Mouse (Mus musculus): Measurements from ENCODE around the gene Olfr441. TPM values are rescaled to one million over a fixed set of nuclear protein-coding genes. Genes with fewer than 3 reads are reported as not detected.

Olfr441 gene
- total and polyA plus RNA-seq, 3 experiments, result not detected

DNA sequence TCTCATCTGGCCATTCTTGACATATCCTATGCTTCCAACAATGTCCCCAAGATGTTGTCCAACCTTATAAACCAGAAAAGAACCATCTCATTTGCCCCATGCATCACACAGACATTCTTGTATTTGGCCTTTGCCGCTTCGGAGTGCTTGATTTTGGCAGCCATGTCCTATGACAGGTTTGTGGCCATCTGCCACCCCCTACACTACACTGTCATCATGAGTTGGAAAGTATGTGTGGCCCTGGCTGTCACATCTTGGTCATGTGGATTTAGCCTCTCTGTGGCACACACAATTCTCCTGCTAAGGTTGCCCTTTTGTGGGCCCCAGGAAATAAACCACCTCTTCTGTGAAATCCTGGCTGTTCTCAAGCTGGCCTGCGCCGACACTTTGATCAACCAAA lies 61.1 kb downstream of the Olfr441 start:
- Histone ChIP-seq H3K79me2 (replicated peaks; ENCODE audit: control insufficient read depth, extremely low read depth, insufficient read depth, poor library complexity, severe bottlenecking) (no peaks in the 10 kb centered on the region), H3K4me1 (ENCODE audit: control insufficient read depth in 1 of 2, insufficient read depth in 2 of 2) (no peaks in the 10 kb centered on the region), H3K27me3 (replicated peaks) (no peaks in the 10 kb centered on the region), H3K4me2 (ENCODE audit: insufficient read depth, low read depth, poor library complexity, severe bottlenecking) (no peak overlapping the region), H3K9ac (ENCODE audit: insufficient read depth, low read depth) (no peak overlapping the region), H3K9me3 (replicated peaks; ENCODE audit: low read length) (no peaks in the 10 kb centered on the region), H3K27ac (ENCODE audit: insufficient read depth, low read depth) (no peak overlapping the region), H3K36me3 (replicated peaks in 1 of 2; ENCODE audit: control insufficient read depth in 1 of 2, insufficient read depth in 1 of 2, low read length in 1 of 2) (no peaks in the 10 kb centered on the region), H3K4me3 (replicated peaks in 1 of 3; ENCODE audit: low read depth in 2 of 3, low read length in 2 of 3, poor library complexity in 1 of 3) (no peak overlapping the region)
- dilution Hi-C loops (cut with MboI; ENCODE audit: extremely low pct_ligation_motif_present, extremely low pct_unique_long_range_greater_than_20kb, low sequenced_read_pairs) (no loop called here), in situ Hi-C loops (cut with MboI; ENCODE audit: low pct_ligation_motif_present, low pct_unique_long_range_greater_than_20kb, low sequenced_read_pairs) (no loop called here)
- TF ChIP-seq MXI1 (IDR thresholded peaks at IDR 0.05; ENCODE audit: low read depth, low read length) (no peak), E2F4 (IDR thresholded peaks at IDR 0.05; ENCODE audit: insufficient replicate concordance, low read depth, low read length) (no peak), ZMIZ1 (IDR thresholded peaks at IDR 0.05; ENCODE audit: low read depth, low read length) (no peak), JUND (conservative IDR thresholded peaks at IDR 0.05; ENCODE audit: low read depth, low read length) (no peak), NELFE (IDR thresholded peaks at IDR 0.05; ENCODE audit: low read depth, low read length) (no peak), MEF2A (IDR thresholded peaks at IDR 0.05; ENCODE audit: borderline replicate concordance, low read depth, low read length) (no peak), EP300 (IDR thresholded peaks at IDR 0.05; ENCODE audit: low read length) (no peak), TBP (conservative IDR thresholded peaks at IDR 0.05; ENCODE audit: low read depth, low read length) (no peak), CHD1 (IDR thresholded peaks at IDR 0.05; ENCODE audit: low read depth, low read length) (no peak)
- DNase-seq (ENCODE audit: extremely low read depth), result no peak

Other genes with a start within 250 kb of the Olfr441 start
- gene Olfr448, start 215.9 kb upstream of the Olfr441 start, total RNA-seq (2012; rRNA removed), result not detected in 2 replicates
- not detected in 2 replicates for gene Olfr448, start 215.9 kb upstream of the Olfr441 start, total RNA-seq (2014; rRNA removed)
- gene Olfr448, start 215.9 kb upstream of the Olfr441 start, polyA plus RNA-seq (2012; ENCODE audit: insufficient read length, low read depth), result not detected in 2 replicates
- gene Olfr447, start 197.5 kb upstream of the Olfr441 start, total RNA-seq (2012; rRNA removed), result not detected in 2 replicates
- not detected in 2 replicates for gene Olfr447, start 197.5 kb upstream of the Olfr441 start, total RNA-seq (2014; rRNA removed)
- not detected in 2 replicates for gene Olfr447, start 197.5 kb upstream of the Olfr441 start, polyA plus RNA-seq (2012; ENCODE audit: insufficient read length, low read depth)
- gene Olfr446, start 185.0 kb upstream of the Olfr441 start, total RNA-seq (2012; rRNA removed), result not detected in 2 replicates
- gene Olfr446, start 185.0 kb upstream of the Olfr441 start, total RNA-seq (2014; rRNA removed), result not detected in 2 replicates
- not detected in 2 replicates for gene Olfr446, start 185.0 kb upstream of the Olfr441 start, polyA plus RNA-seq (2012; ENCODE audit: insufficient read length, low read depth)
- gene Olfr444, start 157.3 kb upstream of the Olfr441 start, total RNA-seq (2012; rRNA removed), result not detected in 2 replicates
- not detected in 2 replicates for gene Olfr444, start 157.3 kb upstream of the Olfr441 start, total RNA-seq (2014; rRNA removed)
- gene Olfr444, start 157.3 kb upstream of the Olfr441 start, polyA plus RNA-seq (2012; ENCODE audit: insufficient read length, low read depth), result not detected in 2 replicates
- gene Olfr237-ps1, start 40.2 kb downstream of the Olfr441 start, total RNA-seq (2012; rRNA removed), result not detected in 2 replicates
- not detected in 2 replicates for gene Olfr237-ps1, start 40.2 kb downstream of the Olfr441 start, total RNA-seq (2014; rRNA removed)
- not detected in 2 replicates for gene Olfr237-ps1, start 40.2 kb downstream of the Olfr441 start, polyA plus RNA-seq (2012; ENCODE audit: insufficient read length, low read depth)
- gene Olfr437, start 56.9 kb downstream of the Olfr441 start, total RNA-seq (2012; rRNA removed), result not detected in 2 replicates
- gene Olfr437, start 56.9 kb downstream of the Olfr441 start, total RNA-seq (2014; rRNA removed), result not detected in 2 replicates
- gene Olfr437, start 56.9 kb downstream of the Olfr441 start, polyA plus RNA-seq (2012; ENCODE audit: insufficient read length, low read depth), result not detected in 2 replicates
- not detected in 2 replicates for gene Olfr13, start 65.8 kb downstream of the Olfr441 start, total RNA-seq (2012; rRNA removed)
- gene Olfr13, start 65.8 kb downstream of the Olfr441 start, total RNA-seq (2014; rRNA removed), result not detected in 2 replicates
- not detected in 2 replicates for gene Olfr13, start 65.8 kb downstream of the Olfr441 start, polyA plus RNA-seq (2012; ENCODE audit: insufficient read length, low read depth)
- gene Olfr435, start 90.8 kb downstream of the Olfr441 start, total RNA-seq (2012; rRNA removed), result not detected in 2 replicates
- gene Olfr435, start 90.8 kb downstream of the Olfr441 start, total RNA-seq (2014; rRNA removed), result not detected in 2 replicates
- not detected in 2 replicates for gene Olfr435, start 90.8 kb downstream of the Olfr441 start, polyA plus RNA-seq (2012; ENCODE audit: insufficient read length, low read depth)
- not detected in 2 replicates for gene Olfr434, start 106.7 kb downstream of the Olfr441 start, total RNA-seq (2012; rRNA removed)
- gene Olfr434, start 106.7 kb downstream of the Olfr441 start, total RNA-seq (2014; rRNA removed), result not detected in 2 replicates
- gene Olfr434, start 106.7 kb downstream of the Olfr441 start, polyA plus RNA-seq (2012; ENCODE audit: insufficient read length, low read depth), result not detected in 2 replicates
- not detected in 2 replicates for gene Olfr47, start 125.2 kb downstream of the Olfr441 start, total RNA-seq (2012; rRNA removed)
- gene Olfr47, start 125.2 kb downstream of the Olfr441 start, total RNA-seq (2014; rRNA removed), result not detected in 2 replicates
- not detected in 2 replicates for gene Olfr47, start 125.2 kb downstream of the Olfr441 start, polyA plus RNA-seq (2012; ENCODE audit: insufficient read length, low read depth)
- not detected in 2 replicates for gene Arhgef5, start 159.2 kb downstream of the Olfr441 start, total RNA-seq (2012; rRNA removed)
- gene Arhgef5, start 159.2 kb downstream of the Olfr441 start, total RNA-seq (2014; rRNA removed), result not detected in 2 replicates
- gene Arhgef5, start 159.2 kb downstream of the Olfr441 start, polyA plus RNA-seq (2012; ENCODE audit: insufficient read length, low read depth), result not detected in 2 replicates
- not detected in 2 replicates for gene Nobox, start 203.2 kb downstream of the Olfr441 start, total RNA-seq (2012; rRNA removed)
- not detected in 2 replicates for gene Nobox, start 203.2 kb downstream of the Olfr441 start, total RNA-seq (2014; rRNA removed)
- gene Nobox, start 203.2 kb downstream of the Olfr441 start, polyA plus RNA-seq (2012; ENCODE audit: insufficient read length, low read depth), result not detected in 2 replicates

Measured in CH12.LX (cell line).